8 mouse cellular contexts compared by ENCODE assay signal in genomic region chrX:152089832-152090614, GRCm38 (mm10). TPM values are rescaled to one million over a fixed set of nuclear protein-coding genes. Genes with fewer than 3 reads are reported as not detected.
DNase-seq lines count a peak whose midpoint lies in the region; ATAC-seq lines count a peak whose summit lies in the region.
"Not testable (repeated sequence)": the region's sequence is repeated elsewhere in the genome, so short reads cannot be mapped to it uniquely, and the experiment has no call there.

No protein-coding gene starts in this region.

- peak overlapping the region; percentile 12; the same call in 1 of the 2 replicates for H3K27ac ChIP-seq in forebrain, embryonic 16.5 days (ENCODE audit: low read length)
- not testable (repeated sequence) for H3K27ac ChIP-seq in hindbrain, embryonic 10.5 days; limb, embryonic 10.5 days
- peak overlapping the region; percentile 69; the same call in 1 of the 2 replicates for H3K27ac ChIP-seq in midbrain, embryonic 16.5 days (ENCODE audit: low read length)

- ATAC-seq in forebrain, embryonic 16.5 days = peak; percentile 94
- peak; percentile 96 for ATAC-seq in midbrain, embryonic 16.5 days

- peak overlapping the region; percentile 32 for H3K4me2 ChIP-seq in forebrain, embryonic 16.5 days (ENCODE audit: low read length)
- peak overlapping the region; percentile 21; the same call in 1 of the 2 replicates for H3K4me2 ChIP-seq in midbrain, embryonic 16.5 days (ENCODE audit: low read length)

- H3K4me3 ChIP-seq in forebrain, embryonic 16.5 days (replicated peaks; ENCODE audit: low read length); hindbrain, embryonic 10.5 days; limb, embryonic 10.5 days; midbrain, embryonic 16.5 days (ENCODE audit: low read depth, low read length): not testable (repeated sequence)

- 23% methylated on average over 6 of the region's 7 CpGs for WGBS in forebrain, embryonic 16.5 days
- WGBS in hindbrain, embryonic 10.5 days = 47% methylated on average over 7 of the region's 7 CpGs
- 42% methylated on average over 7 of the region's 7 CpGs for WGBS in limb, embryonic 10.5 days
- 26% methylated on average over 6 of the region's 7 CpGs for WGBS in midbrain, embryonic 16.5 days

- not testable (repeated sequence) for H3K9ac ChIP-seq in forebrain, embryonic 16.5 days (replicated peaks; ENCODE audit: low read depth, low read length); midbrain, embryonic 16.5 days (ENCODE audit: low read depth, low read length)

- not testable (repeated sequence) for H3K36me3 ChIP-seq in forebrain, embryonic 16.5 days (ENCODE audit: control insufficient read depth, insufficient read depth); hindbrain, embryonic 10.5 days; limb, embryonic 10.5 days; midbrain, embryonic 16.5 days (ENCODE audit: control insufficient read depth, insufficient read depth, low read length)

- not testable (repeated sequence) for H3K27me3 ChIP-seq in forebrain, embryonic 16.5 days (replicated peaks; ENCODE audit: control insufficient read depth, insufficient read depth, low read length)
- peaks cover 92% of the 10 kb centered on the region for H3K27me3 ChIP-seq in hindbrain, embryonic 10.5 days (ENCODE audit: insufficient read depth, poor library complexity, severe bottlenecking)
- peaks cover 99% of the 10 kb centered on the region for H3K27me3 ChIP-seq in limb, embryonic 10.5 days (ENCODE audit: low read depth, poor library complexity, severe bottlenecking)
- peaks cover 15% of the 10 kb centered on the region for H3K27me3 ChIP-seq in midbrain, embryonic 16.5 days (ENCODE audit: control insufficient read depth, insufficient read depth, low read depth, low read length)

- DNase-seq in adrenal gland, adult (ENCODE audit: inconsistent age in 2 of 2, low spot score in 1 of 2) = peak; percentile 43 to 73
- peak; percentile 31 to 69 for DNase-seq in cerebellum, postnatal 25 days
- peak; percentile 19 for DNase-seq in hindbrain, embryonic 10.5 days (ENCODE audit: low spot score)
- DNase-seq in layer of hippocampus, adult 18-20 months (ENCODE audit: low spot score in 2 of 2) = peak; percentile 65 to 84
- DNase-seq in limb, embryonic 10.5 days (ENCODE audit: low spot score) = peak; percentile 36
- peak; percentile 54 for DNase-seq in right cerebral cortex, postnatal 25 days

- H3K4me1 ChIP-seq in forebrain, embryonic 16.5 days (replicated peaks; ENCODE audit: control insufficient read depth, insufficient read depth, low read length); hindbrain, embryonic 10.5 days (replicated peaks); limb, embryonic 10.5 days; midbrain, embryonic 16.5 days (ENCODE audit: control insufficient read depth, insufficient read depth, low read length): not testable (repeated sequence)

- H3K9me3 ChIP-seq in forebrain, embryonic 16.5 days (ENCODE audit: control insufficient read depth, low read length); hindbrain, embryonic 10.5 days; limb, embryonic 10.5 days (replicated peaks); midbrain, embryonic 16.5 days (replicated peaks; ENCODE audit: control insufficient read depth, low read length, poor library complexity, severe bottlenecking): not testable (repeated sequence)

RNA-seq across cellular contexts. Expression of gene Iqsec2, which starts 54.0 kb away (rescaled TPM):
- polyA plus RNA-seq in forebrain, embryonic 16.5 days (2015; fragmentation: Nextera tagmentation; extraction: Ambion mirVana) = 4.1 and 5.8 TPM in 2 replicates
- 0.88 and 1.9 TPM in 2 replicates for polyA plus RNA-seq in hindbrain, embryonic 10.5 days (2016; fragmentation: Nextera tagmentation; extraction: Ambion mirVana)
- total RNA-seq in layer of hippocampus, adult 18-20 months (2021) = 100 to 1,000 TPM; 157 to 175 TPM
- 0.49 and 1.2 TPM in 2 replicates for polyA plus RNA-seq in limb, embryonic 10.5 days (2016; fragmentation: Nextera tagmentation; extraction: Ambion mirVana)
- polyA plus RNA-seq in midbrain, embryonic 16.5 days (2015; fragmentation: Nextera tagmentation; extraction: Ambion mirVana) = 4.9 and 5.1 TPM in 2 replicates

Comparison
In these comparisons a context has a peak if more than half of its experiments do, and no peak if none do; other contexts are left out.
1. DNase-seq: peak in every context shown above with its lines; median percentile 74 in layer of hippocampus, adult 18-20 months; 58 in adrenal gland, adult; 54 in right cerebral cortex, postnatal 25 days; 50 in cerebellum, postnatal 25 days; 36 in limb, embryonic 10.5 days; 19 in hindbrain, embryonic 10.5 days.